In genomic region chr14:48225810-48226446, GRCm38 (mm10) we compare ENCODE assay signal across 13 mouse cellular contexts.
A peak's percentile ranks its signal among the peaks of the same experiment; 100 is the strongest.
DNase-seq lines count a peak whose midpoint lies in the region; ATAC-seq and TF ChIP-seq lines count a peak whose summit lies in the region.
"Had no signal": no experiment of that assay in that cellular context is flagged by ENCODE, and none has a peak within 500 bp of the region (broad histone marks: within the 10 kb centered on the region; RNA-seq: fewer than 3 reads in every experiment).

No protein-coding gene starts in this region.

- no peak overlapping the region for H3K9ac ChIP-seq in forebrain, postnatal 0 days
- H3K9ac ChIP-seq in forebrain, embryonic 12.5 days, result no peak overlapping the region
- H3K9ac ChIP-seq in lung, embryonic 14.5 days, result no peak overlapping the region
- H3K9ac ChIP-seq in heart, embryonic 11.5 days (ENCODE audit: low read depth, low read length), result no peak overlapping the region
- H3K9ac ChIP-seq in forebrain, embryonic 11.5 days (ENCODE audit: low read length), result no peak overlapping the region
- H3K9ac ChIP-seq: embryonic facial prominence, embryonic 15.5 days; heart, embryonic 15.5 days; limb, embryonic 12.5 days had no signal

- peaks cover 7% of the 10 kb centered on the region for H3K4me1 ChIP-seq in forebrain, postnatal 0 days (ENCODE audit: insufficient read depth)
- H3K4me1 ChIP-seq in forebrain, embryonic 12.5 days, result peaks cover 4% of the 10 kb centered on the region; the same call in 1 of the 2 replicates
- peaks cover 5% of the 10 kb centered on the region for H3K4me1 ChIP-seq in lung, embryonic 14.5 days (ENCODE audit: insufficient read depth)
- H3K4me1 ChIP-seq in heart, embryonic 11.5 days (ENCODE audit: control insufficient read depth, insufficient read depth, low read length), result peaks cover 4% of the 10 kb centered on the region
- no peaks in the 10 kb centered on the region for H3K4me1 ChIP-seq in forebrain, embryonic 11.5 days (replicated peaks; ENCODE audit: control insufficient read depth, insufficient read depth, low read length)
- H3K4me1 ChIP-seq: heart, embryonic 15.5 days had no signal

- no peaks in the 10 kb centered on the region for H3K36me3 ChIP-seq in forebrain, postnatal 0 days (ENCODE audit: insufficient read depth)
- no peaks in the 10 kb centered on the region for H3K36me3 ChIP-seq in forebrain, embryonic 12.5 days (replicated peaks)
- no peaks in the 10 kb centered on the region for H3K36me3 ChIP-seq in lung, embryonic 14.5 days (ENCODE audit: insufficient read depth)
- H3K36me3 ChIP-seq in heart, embryonic 11.5 days (ENCODE audit: control insufficient read depth, insufficient read depth, low read length), result no peaks in the 10 kb centered on the region
- H3K36me3 ChIP-seq in forebrain, embryonic 11.5 days (ENCODE audit: control insufficient read depth, insufficient read depth, low read length), result no peaks in the 10 kb centered on the region
- H3K36me3 ChIP-seq: embryonic facial prominence, embryonic 15.5 days; heart, embryonic 15.5 days had no signal

- TF ChIP-seq CTCF in forebrain, postnatal 0 days (IDR thresholded peaks at IDR 0.05; ENCODE audit: low read depth), result 0 out of 2 replicates have a peak, but pooled peaks have one; percentile 20
- peak; percentile 26; the same call in 1 of the 2 replicates for TF ChIP-seq CTCF in lung, embryonic 14.5 days (IDR thresholded peaks at IDR 0.05; ENCODE audit: low read depth)

- no peaks in the 10 kb centered on the region for H3K27me3 ChIP-seq in forebrain, postnatal 0 days (ENCODE audit: insufficient read depth, low read length)
- H3K27me3 ChIP-seq in forebrain, embryonic 12.5 days, result no peaks in the 10 kb centered on the region
- H3K27me3 ChIP-seq in lung, embryonic 14.5 days (ENCODE audit: insufficient read depth, low read length), result no peaks in the 10 kb centered on the region
- no peaks in the 10 kb centered on the region for H3K27me3 ChIP-seq in heart, embryonic 11.5 days (ENCODE audit: control insufficient read depth, insufficient read depth, low read length)
- no peaks in the 10 kb centered on the region for H3K27me3 ChIP-seq in forebrain, embryonic 11.5 days (ENCODE audit: control insufficient read depth, insufficient read depth, low read length)
- H3K27me3 ChIP-seq: embryonic facial prominence, embryonic 15.5 days; heart, embryonic 15.5 days; limb, embryonic 12.5 days had no signal

- no peaks in the 10 kb centered on the region for H3K9me3 ChIP-seq in forebrain, postnatal 0 days (ENCODE audit: low read length)
- H3K9me3 ChIP-seq in forebrain, embryonic 12.5 days, result no peaks in the 10 kb centered on the region
- no peaks in the 10 kb centered on the region for H3K9me3 ChIP-seq in lung, embryonic 14.5 days (ENCODE audit: low read depth, low read length)
- H3K9me3 ChIP-seq in heart, embryonic 11.5 days (replicated peaks; ENCODE audit: control insufficient read depth, low read length), result no peaks in the 10 kb centered on the region
- no peaks in the 10 kb centered on the region for H3K9me3 ChIP-seq in forebrain, embryonic 11.5 days (ENCODE audit: control insufficient read depth, low read length)
- H3K9me3 ChIP-seq: embryonic facial prominence, embryonic 15.5 days; heart, embryonic 15.5 days; limb, embryonic 12.5 days had no signal

- H3K4me2 ChIP-seq in forebrain, postnatal 0 days (ENCODE audit: low read depth), result no peak overlapping the region
- H3K4me2 ChIP-seq in forebrain, embryonic 12.5 days, result no peak overlapping the region
- H3K4me2 ChIP-seq in lung, embryonic 14.5 days, result no peak overlapping the region
- no peak overlapping the region for H3K4me2 ChIP-seq in heart, embryonic 11.5 days
- no peak overlapping the region for H3K4me2 ChIP-seq in forebrain, embryonic 11.5 days (ENCODE audit: low read depth, low read length, severe bottlenecking)
- H3K4me2 ChIP-seq: embryonic facial prominence, embryonic 15.5 days; heart, embryonic 15.5 days; limb, embryonic 12.5 days had no signal

- DNase-seq in forebrain, postnatal 0 days, result no peak
- DNase-seq in lung, embryonic 14.5 days, result no peak
- no peak for DNase-seq in lung, postnatal 36 days
- peak; percentile 72 for DNase-seq in naive thymus-derived CD4-positive, alpha-beta T cell, adult 2 months (ENCODE audit: low read depth)
- no peak for DNase-seq in forebrain, embryonic 11.5 days (ENCODE audit: low spot score)
- DNase-seq: lung, adult 18-20 months had no signal

- H3K27ac ChIP-seq in forebrain, postnatal 0 days (ENCODE audit: low read depth, low read length), result no peak overlapping the region
- no peak overlapping the region for H3K27ac ChIP-seq in forebrain, embryonic 12.5 days
- H3K27ac ChIP-seq in lung, embryonic 14.5 days (ENCODE audit: low read depth), result no peak overlapping the region
- no peak overlapping the region for H3K27ac ChIP-seq in heart, embryonic 11.5 days (ENCODE audit: low read depth, low read length)
- H3K27ac ChIP-seq in forebrain, embryonic 11.5 days (ENCODE audit: low read depth, low read length), result no peak overlapping the region
- H3K27ac ChIP-seq: embryonic facial prominence, embryonic 15.5 days; heart, embryonic 15.5 days had no signal

- ATAC-seq in forebrain, postnatal 0 days, result no peak
- no peak for ATAC-seq in forebrain, embryonic 12.5 days (ENCODE audit: low FRiP score)
- peak; percentile 36; the same call in 1 of the 2 replicates for ATAC-seq in lung, embryonic 14.5 days (ENCODE audit: insufficient read depth)
- peak; percentile 34 for ATAC-seq in CD4-positive, CD25-positive, alpha-beta regulatory T cell, adult 4 months
- no peak for ATAC-seq in heart, embryonic 11.5 days (replicated peaks; ENCODE audit: insufficient number of reproducible peaks, low FRiP score, low TSS enrichment)
- ATAC-seq in forebrain, embryonic 11.5 days (replicated peaks; ENCODE audit: low FRiP score), result no peak
- ATAC-seq: inflammation-experienced regulatory T-cells, adult 6 months had no signal

- 78% methylated on average over 7 of the region's 7 CpGs for WGBS in forebrain, postnatal 0 days
- 84% methylated on average over 7 of the region's 7 CpGs for WGBS in forebrain, embryonic 12.5 days
- WGBS in lung, embryonic 14.5 days, result 40% methylated on average over 7 of the region's 7 CpGs
- 53% methylated on average over 7 of the region's 7 CpGs for WGBS in heart, embryonic 11.5 days (ENCODE audit: insufficient replicate concordance)
- WGBS in forebrain, embryonic 11.5 days, result 79% methylated on average over 7 of the region's 7 CpGs

- H3K4me3 ChIP-seq in forebrain, postnatal 0 days (ENCODE audit: low read depth, low read length), result no peak overlapping the region
- no peak overlapping the region for H3K4me3 ChIP-seq in forebrain, embryonic 12.5 days (replicated peaks)
- no peak overlapping the region for H3K4me3 ChIP-seq in lung, embryonic 14.5 days (ENCODE audit: low read depth, low read length)
- H3K4me3 ChIP-seq in heart, embryonic 11.5 days (ENCODE audit: low read depth, low read length), result no peak overlapping the region
- H3K4me3 ChIP-seq in forebrain, embryonic 11.5 days (ENCODE audit: low read depth, low read length), result no peak overlapping the region
- H3K4me3 ChIP-seq: embryonic facial prominence, embryonic 15.5 days; heart, embryonic 15.5 days; limb, embryonic 12.5 days had no signal

Comparison
In these comparisons a context has a peak if more than half of its experiments do, and no peak if none do; other contexts are left out.
1. ATAC-seq: peak in lung, embryonic 14.5 days (single experiment) and CD4-positive, CD25-positive, alpha-beta regulatory T cell, adult 4 months (single experiment); none in forebrain, postnatal 0 days (single experiment), forebrain, embryonic 12.5 days (single experiment), heart, embryonic 11.5 days (single experiment) and forebrain, embryonic 11.5 days (single experiment).